Mouse (Mus musculus): ENCODE data around the gene Bptf.

GRCm38 (mm10) chr11:107005538-107005937 is 126.4 kb downstream of the Bptf start:
- no peak for TF ChIP-seq CTCF (IDR thresholded peaks at IDR 0.05; ENCODE audit: borderline replicate concordance, control insufficient read depth, extremely low read depth, insufficient read depth, low read length, poor library complexity)
- TF ChIP-seq POLR2A (IDR thresholded peaks at IDR 0.05; ENCODE audit: control insufficient read depth, extremely low read depth, insufficient read depth, low read length, poor library complexity): no peak
